In genomic region chr2:34668440-34669191, GRCm38 (mm10) we compare ENCODE assay signal across 8 mouse cellular contexts.
DNase-seq lines count a peak whose midpoint lies in the region; ATAC-seq and TF ChIP-seq lines count a peak whose summit lies in the region.

No protein-coding gene starts in this region.

- H3K27me3 ChIP-seq in heart, embryonic 12.5 days (replicated peaks): 0 out of 2 replicates have a peak, but pooled peaks cover 4% of the 10 kb centered on the region
- no peaks in the 10 kb centered on the region for H3K27me3 ChIP-seq in ES-Bruce4 (ENCODE audit: control insufficient read depth, insufficient read depth, low read length, poor library complexity, severe bottlenecking)
- H3K27me3 ChIP-seq in forebrain, embryonic 16.5 days (replicated peaks; ENCODE audit: control insufficient read depth, insufficient read depth, low read length): no peaks in the 10 kb centered on the region
- H3K27me3 ChIP-seq in kidney, embryonic 15.5 days: peaks cover 6% of the 10 kb centered on the region; the same call in 1 of the 2 replicates

- DNase-seq in heart, adult 8-10 months (ENCODE audit: low spot score): no peak
- DNase-seq in layer of hippocampus, postnatal 36 days: peak; percentile 49 to 52
- no peak for DNase-seq in ovary, postnatal 10 days (ENCODE audit: low spot score)
- DNase-seq in lung, postnatal 10 days: no peak

- H3K27ac ChIP-seq in heart, embryonic 12.5 days (ENCODE audit: poor library complexity, severe bottlenecking): peak overlapping the region; percentile 88
- no peak overlapping the region for H3K27ac ChIP-seq in ES-Bruce4 (ENCODE audit: insufficient read depth, low read length)
- no peak overlapping the region for H3K27ac ChIP-seq in forebrain, embryonic 16.5 days (ENCODE audit: low read length)
- no peak overlapping the region for H3K27ac ChIP-seq in kidney, embryonic 15.5 days

- no peaks in the 10 kb centered on the region for H3K36me3 ChIP-seq in heart, embryonic 12.5 days
- no peaks in the 10 kb centered on the region for H3K36me3 ChIP-seq in ES-Bruce4 (ENCODE audit: control insufficient read depth, insufficient read depth, low read length, poor library complexity, severe bottlenecking)
- no peaks in the 10 kb centered on the region for H3K36me3 ChIP-seq in forebrain, embryonic 16.5 days (ENCODE audit: control insufficient read depth, insufficient read depth)
- H3K36me3 ChIP-seq in kidney, embryonic 15.5 days: peaks cover 5% of the 10 kb centered on the region; the same call in 1 of the 2 replicates

- H3K4me2 ChIP-seq in heart, embryonic 12.5 days: peak overlapping the region; percentile 54
- no peak overlapping the region for H3K4me2 ChIP-seq in forebrain, embryonic 16.5 days (ENCODE audit: low read length)
- H3K4me2 ChIP-seq in kidney, embryonic 15.5 days: no peak overlapping the region

- 36% methylated on average over 17 of the region's 17 CpGs for WGBS in heart, embryonic 12.5 days
- 33% methylated on average over 17 of the region's 17 CpGs for WGBS in forebrain, embryonic 16.5 days
- WGBS in kidney, embryonic 15.5 days: 39% methylated on average over 17 of the region's 17 CpGs

- H3K4me1 ChIP-seq in heart, embryonic 12.5 days (replicated peaks): peaks cover 32% of the 10 kb centered on the region
- peaks cover 18% of the 10 kb centered on the region for H3K4me1 ChIP-seq in ES-Bruce4 (ENCODE audit: control insufficient read depth, insufficient read depth, low read length)
- H3K4me1 ChIP-seq in forebrain, embryonic 16.5 days (replicated peaks; ENCODE audit: control insufficient read depth, insufficient read depth, low read length): peaks cover 16% of the 10 kb centered on the region
- H3K4me1 ChIP-seq in kidney, embryonic 15.5 days: peaks cover 23% of the 10 kb centered on the region; the same call in 1 of the 2 replicates

- ATAC-seq in heart, embryonic 12.5 days (ENCODE audit: insufficient number of reproducible peaks, low FRiP score): no peak
- peak; percentile 41; the same call in 1 of the 2 replicates for ATAC-seq in forebrain, embryonic 16.5 days
- ATAC-seq in kidney, embryonic 15.5 days (replicated peaks; ENCODE audit: low FRiP score): no peak

- H3K9me3 ChIP-seq in heart, embryonic 12.5 days (replicated peaks): no peaks in the 10 kb centered on the region
- no peaks in the 10 kb centered on the region for H3K9me3 ChIP-seq in ES-Bruce4 (replicated peaks; ENCODE audit: control insufficient read depth, insufficient read depth, low read length, poor library complexity, severe bottlenecking)
- no peaks in the 10 kb centered on the region for H3K9me3 ChIP-seq in forebrain, embryonic 16.5 days (ENCODE audit: control insufficient read depth, low read length)
- no peaks in the 10 kb centered on the region for H3K9me3 ChIP-seq in kidney, embryonic 15.5 days (replicated peaks)

- no peak for TF ChIP-seq POLR2A in ES-Bruce4 (IDR thresholded peaks at IDR 0.05; ENCODE audit: insufficient read depth, low read length)

- TF ChIP-seq CTCF in ES-Bruce4 (IDR thresholded peaks at IDR 0.05; ENCODE audit: low read depth, low read length): no peak

- peak; percentile 66; the same call in 1 of the 2 replicates for TF ChIP-seq EP300 in ES-Bruce4 (IDR thresholded peaks at IDR 0.05; ENCODE audit: insufficient read depth, low read depth, low read length)

- H3K9ac ChIP-seq in heart, embryonic 12.5 days: 0 out of 2 replicates have a peak overlapping the region, but pooled peaks have one; percentile 13
- H3K9ac ChIP-seq in ES-Bruce4 (ENCODE audit: low read depth, poor library complexity, severe bottlenecking): no peak overlapping the region
- H3K9ac ChIP-seq in forebrain, embryonic 16.5 days (replicated peaks; ENCODE audit: low read depth, low read length): peak overlapping the region; percentile 3; the same call in 1 of the 2 replicates
- no peak overlapping the region for H3K9ac ChIP-seq in kidney, embryonic 15.5 days

- peak overlapping the region; percentile 17 for H3K4me3 ChIP-seq in heart, embryonic 12.5 days
- no peak overlapping the region for H3K4me3 ChIP-seq in ES-Bruce4 (ENCODE audit: low read depth, low read length)
- H3K4me3 ChIP-seq in forebrain, embryonic 16.5 days (replicated peaks; ENCODE audit: low read length): no peak overlapping the region
- H3K4me3 ChIP-seq in kidney, embryonic 15.5 days (replicated peaks): no peak overlapping the region

Comparison
In these comparisons a context has a peak if more than half of its experiments do, and no peak if none do; other contexts are left out.
1. H3K9ac ChIP-seq: peak in heart, embryonic 12.5 days (single experiment) and forebrain, embryonic 16.5 days (single experiment); none in ES-Bruce4 (single experiment) and kidney, embryonic 15.5 days (single experiment).
2. DNase-seq: peak in layer of hippocampus, postnatal 36 days (2 of 2); none in heart, adult 8-10 months (single experiment), ovary, postnatal 10 days (single experiment) and lung, postnatal 10 days (single experiment).